Mouse (Mus musculus) lung, adult 2 months (tissue): ENCODE data around the gene Ahrr. TPM values are rescaled to one million over a fixed set of nuclear protein-coding genes. Genes with fewer than 3 reads are reported as not detected.

ENCODE experiments used
- DNase-seq: peaks from one replicate; pipeline ENCODE4 v3.0.0; 2022
- H3K4me1 ChIP-seq: fragments of 200-500 bp; 2 replicates; pipeline ENCODE4 v1.6.1; 2011; ENCODE audit warnings: low read length; ENCODE audit not compliant: control insufficient read depth, insufficient read depth
- H3K4me3 ChIP-seq: fragments of 200-500 bp; replicated peaks from 2 replicates; pipeline ENCODE3; 2011; ENCODE audit warnings: low read depth, mild to moderate bottlenecking, control low read depth, low read length; ENCODE audit errors: extremely low read depth
- CTCF ChIP-seq: fragments of 200-500 bp; IDR thresholded peaks from 2 replicates; pipeline ENCODE4 v1.5.1; 2011; ENCODE audit warnings: mild to moderate bottlenecking, low read length, control low read depth; ENCODE audit not compliant: insufficient read depth
- POLR2A ChIP-seq: fragments of 200-500 bp; IDR thresholded peaks from 2 replicates; pipeline ENCODE4 v1.6.1; 2011; ENCODE audit warnings: low read depth, mild to moderate bottlenecking, control low read depth, low read length, borderline replicate concordance; ENCODE audit errors: extremely low read depth
- WGBS: fragments of 180-500 bp; shearing (Covaris S2); methylation state at CpG from one replicate; pipeline ENCODE4 v1.1.7; 2018; 5-methylcytosine and 5-hydroxymethylcytosine counted together
- polyA plus RNA-seq: library from polyadenylated mRNA; depleted of rRNA; stranded (reverse); fragments of >200 nt; gene quantifications from 2 replicates; pipeline ENCODE4 v1.2.3, GENCODE M21; 2012

Gene Ahrr
- polyA plus RNA-seq, 1 experiment: 0.40 TPM

DNA sequence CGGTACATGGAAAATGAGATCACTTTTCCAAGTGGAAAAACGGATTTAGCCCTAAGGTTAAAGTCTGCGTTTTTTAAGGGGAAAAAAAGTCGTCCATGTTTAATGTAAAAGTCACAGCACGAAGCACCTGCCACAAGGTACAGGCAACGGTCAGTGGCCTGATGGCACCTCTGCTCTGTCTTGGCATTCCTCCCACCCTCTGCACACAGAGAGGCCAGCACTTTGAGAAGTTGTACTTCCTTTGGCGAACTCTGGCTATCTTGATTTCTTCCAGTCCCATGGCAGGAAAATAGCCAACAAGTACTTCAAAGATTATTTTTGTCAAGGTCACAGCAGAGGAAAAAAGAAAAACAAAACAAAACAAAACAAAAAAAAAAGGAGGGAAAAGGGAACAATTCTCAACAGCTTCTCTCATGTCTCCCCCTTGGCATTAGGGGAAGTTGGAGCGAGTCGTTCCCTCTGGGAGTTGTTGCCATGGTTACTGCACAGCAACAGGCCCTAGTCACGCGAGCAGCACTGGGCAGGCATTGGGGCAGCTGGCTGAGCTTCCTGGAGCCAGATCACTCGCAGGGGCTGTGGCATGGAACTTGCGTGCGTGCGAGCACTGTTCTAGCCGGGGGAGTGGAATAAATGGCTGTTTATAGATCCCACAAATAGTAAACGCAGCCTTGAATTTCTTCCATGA lies 46.8 kb downstream of the Ahrr start:
- Histone ChIP-seq H3K4me3 (no peak overlapping the region), H3K4me1 (peaks cover 7% of the 10 kb centered on the region)
- DNase-seq: no peak
- TF ChIP-seq POLR2A (no peak), CTCF (no peak)
- WGBS: 23% methylated on average over 17 of the region's 17 CpGs

GRCm38 (mm10) chr13:74237574-74237973 lies 54.6 kb downstream of the Ahrr start:
- no peaks in the 10 kb centered on the region for H3K4me1 ChIP-seq
- no peak for TF ChIP-seq CTCF
- TF ChIP-seq POLR2A: no peak
- WGBS: 55% methylated on average over 7 of the region's 7 CpGs
- no peak for DNase-seq
- no peak overlapping the region for H3K4me3 ChIP-seq

DNA sequence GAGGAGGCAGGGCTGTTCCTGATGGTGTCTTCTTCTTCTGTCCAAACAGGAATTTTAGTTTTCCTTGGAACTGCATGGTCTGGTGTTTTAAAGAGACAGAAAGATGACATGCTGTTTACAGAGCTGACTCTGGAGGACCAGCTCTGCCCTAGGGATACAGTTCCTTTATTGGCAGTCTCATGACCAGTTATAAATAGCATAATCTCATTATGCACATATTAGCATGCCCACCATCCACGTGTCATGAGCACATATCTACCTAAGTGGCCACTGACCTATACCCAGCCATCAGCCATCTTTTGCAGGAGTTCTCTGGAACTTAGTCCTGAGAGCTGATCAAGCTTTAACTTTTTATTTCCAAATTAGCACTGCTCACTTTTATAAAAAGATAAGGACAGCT lies 71.5 kb downstream of the Ahrr start:
- WGBS: 22% methylated on average over 1 of the region's 1 CpGs
- no peak for TF ChIP-seq CTCF
- no peak for TF ChIP-seq POLR2A

DNA sequence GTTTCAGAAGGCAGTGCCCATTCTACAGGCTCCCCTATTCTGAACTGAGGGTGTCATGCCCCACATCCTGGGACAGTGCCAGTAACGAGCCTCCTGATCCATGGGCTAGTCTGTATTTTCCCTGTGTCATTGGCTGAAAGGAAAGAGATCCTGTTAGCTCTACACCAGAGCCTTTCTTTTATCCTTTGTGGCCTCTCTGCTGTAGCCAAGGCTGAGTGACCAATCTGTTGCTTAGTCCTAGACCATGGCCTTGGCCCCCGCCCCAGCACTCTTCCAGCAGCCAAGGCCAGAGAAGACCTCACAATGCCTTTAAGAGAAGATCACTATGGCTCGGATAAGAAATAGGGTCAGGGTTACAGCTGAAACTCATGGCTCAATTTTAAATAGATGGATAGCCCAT lies 73.7 kb downstream of the Ahrr start:
- Histone ChIP-seq H3K4me1 (no peaks in the 10 kb centered on the region), H3K4me3 (no peak overlapping the region)
- 81% methylated on average over 3 of the region's 3 CpGs for WGBS
- no peak for DNase-seq
- TF ChIP-seq POLR2A: no peak
- no peak for TF ChIP-seq CTCF

More for the DNA sequence above, 71.5 kb downstream of the Ahrr start:
- DNase-seq: no peak
- Histone ChIP-seq H3K4me1 (no peaks in the 10 kb centered on the region), H3K4me3 (no peak overlapping the region)

GRCm38 (mm10) chr13:74208986-74209345 lies 83.2 kb downstream of the Ahrr start:
- peaks cover 3% of the 10 kb centered on the region; the same call in 1 of the 2 replicates for H3K4me1 ChIP-seq
- TF ChIP-seq CTCF: no peak
- TF ChIP-seq POLR2A: no peak
- WGBS: 15% methylated on average over 12 of the region's 12 CpGs

GRCm38 (mm10) chr13:74208317-74208985 lies 83.7 kb downstream of the Ahrr start, which contains the start of gene Exoc3:
Exoc3 (minus strand) TSS chr13:74208732.
- peak; percentile 88 for DNase-seq
- Histone ChIP-seq H3K4me3 (peak within 1 kb of the TSS; percentile 63), H3K4me1 (peaks cover 3% of the 10 kb centered on the region; the same call in 1 of the 2 replicates)
- peak; percentile 86 for TF ChIP-seq POLR2A
- TF ChIP-seq CTCF: no peak
- WGBS: under 1% methylated on average over 39 of the region's 39 CpGs

More at GRCm38 (mm10) chr13:74208986-74209345, 83.2 kb downstream of the Ahrr start:
- peak overlapping the region; percentile 63 for H3K4me3 ChIP-seq
- DNase-seq: no peak

DNA sequence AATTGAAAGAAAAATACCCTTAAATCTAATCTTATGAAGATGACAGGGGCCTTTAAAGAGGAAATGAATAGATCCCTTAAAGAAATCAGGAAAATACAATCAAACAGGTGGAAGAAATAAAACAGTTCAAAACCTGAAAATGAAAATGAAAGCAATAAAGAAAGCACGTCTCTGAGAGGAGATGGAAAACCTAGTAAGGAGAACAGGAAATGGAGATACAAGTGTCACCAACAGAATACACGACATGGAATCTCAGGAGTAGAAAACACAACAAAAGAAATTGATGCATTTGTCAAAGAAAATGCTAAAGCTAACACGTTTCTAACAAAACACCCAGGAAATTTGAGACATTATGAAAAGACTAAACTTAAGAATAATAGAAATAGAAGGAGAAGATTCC lies 95.7 kb downstream of the Ahrr start:
- Histone ChIP-seq H3K4me1 (no peaks in the 10 kb centered on the region), H3K4me3 (no peak overlapping the region)
- TF ChIP-seq POLR2A (no peak), CTCF (no peak)
- 59% methylated on average over 3 of the region's 3 CpGs for WGBS
- no peak for DNase-seq

DNA sequence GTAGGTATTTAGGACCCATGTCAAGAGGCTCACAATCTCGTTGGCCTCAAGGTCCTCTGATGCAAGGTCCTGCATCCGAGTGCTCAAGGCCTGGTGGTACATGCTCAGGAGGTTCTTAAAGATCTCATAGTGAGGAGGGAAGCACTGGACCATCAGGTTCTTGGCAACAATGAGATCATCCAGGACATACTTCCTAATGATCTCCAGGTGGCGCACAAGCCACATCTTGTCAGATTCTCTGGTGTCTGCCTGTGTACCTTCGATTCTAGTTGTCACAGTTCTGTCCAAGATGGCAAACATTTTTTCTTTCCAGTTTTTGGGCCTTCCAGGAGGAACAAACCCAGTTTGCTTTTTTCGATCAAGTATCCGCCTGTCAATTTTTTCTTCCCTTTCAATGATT lies 99.5 kb downstream of the Ahrr start:
- no peak for DNase-seq
- no peaks in the 10 kb centered on the region for H3K4me1 ChIP-seq
- no peak overlapping the region for H3K4me3 ChIP-seq
- 82% methylated on average over 6 of the region's 6 CpGs for WGBS
- no peak for TF ChIP-seq CTCF
- TF ChIP-seq POLR2A: no peak

GRCm38 (mm10) chr13:74183011-74183695 lies 109.0 kb downstream of the Ahrr start:
- WGBS: 88% methylated on average over 5 of the region's 5 CpGs
- H3K4me3 ChIP-seq: no peak overlapping the region
- H3K4me1 ChIP-seq: no peaks in the 10 kb centered on the region
- DNase-seq: no peak
- TF ChIP-seq POLR2A: no peak
- TF ChIP-seq CTCF: no peak
